Mouse (Mus musculus): ENCODE measurements around the gene Ppp1ca. TPM values are rescaled to one million over a fixed set of nuclear protein-coding genes. Genes with fewer than 3 reads are reported as not detected.

Gene Ppp1ca
- total and polyA plus RNA-seq, 2 experiments from 2014 or later, result 738 to 808 TPM

DNA sequence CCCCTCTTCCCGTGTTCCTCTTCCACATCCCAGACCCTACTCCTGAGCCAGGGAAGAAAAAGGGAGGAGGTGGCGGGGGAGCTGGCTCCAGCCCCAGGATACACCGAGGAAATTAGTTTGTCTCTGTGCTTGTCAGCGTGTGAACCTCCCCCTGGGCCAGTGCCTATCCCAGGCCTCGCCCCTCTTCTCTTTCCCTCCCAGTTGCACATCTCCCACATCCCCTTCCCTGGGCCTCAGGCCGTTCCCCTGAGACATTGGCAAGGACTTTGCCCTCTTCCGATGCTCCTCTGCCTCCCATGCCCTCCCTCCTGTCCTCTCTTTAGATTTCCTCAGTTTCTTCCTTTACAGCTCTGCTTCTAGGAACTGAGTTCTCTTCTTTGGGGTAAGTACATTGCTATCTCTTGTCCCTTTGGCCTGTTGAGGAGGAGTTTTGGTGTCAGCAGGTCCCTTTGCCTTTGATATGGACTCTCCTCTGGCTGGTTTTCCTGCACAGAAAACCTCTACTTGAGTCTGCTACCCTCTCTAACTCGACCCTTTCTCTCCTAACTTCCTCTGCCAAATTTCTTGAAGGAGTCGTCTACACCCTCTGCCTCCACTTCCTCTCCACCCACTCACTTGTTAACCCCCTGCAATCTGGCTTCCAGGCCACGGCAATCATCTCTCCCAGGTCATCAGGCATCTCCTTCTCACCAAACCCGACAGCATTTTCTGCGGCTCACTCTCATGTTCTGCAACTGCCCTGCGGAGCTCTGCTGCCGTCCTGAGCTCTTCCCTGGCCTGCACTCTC is 29.3 kb downstream of the Ppp1ca start:
- WGBS, result 32% methylated on average over 13 of the region's 14 CpGs
- 0 out of 2 replicates have a peak, but pooled peaks cover 8% of the 10 kb centered on the region for H3K27me3 ChIP-seq (ENCODE audit: control insufficient read depth, insufficient read depth, low read length)
- no peak overlapping the region for H3K9ac ChIP-seq (replicated peaks; ENCODE audit: low read depth, low read length)
- ATAC-seq (ENCODE audit: insufficient read depth, low read depth) (0 out of 2 replicates have a peak, but pooled peaks have one; percentile 7), DNase-seq (ENCODE audit: low spot score) (no peak)
- H3K4me1 ChIP-seq (ENCODE audit: control insufficient read depth, insufficient read depth), result peaks cover 14% of the 10 kb centered on the region
- no peaks in the 10 kb centered on the region for H3K36me3 ChIP-seq (replicated peaks; ENCODE audit: control insufficient read depth, insufficient read depth, low read length)
- H3K27ac ChIP-seq (ENCODE audit: low read depth), result no peak overlapping the region
- no peak overlapping the region for H3K4me3 ChIP-seq (ENCODE audit: low read depth, low read length)
- TF ChIP-seq EP300 (IDR thresholded peaks at IDR 0.05; ENCODE audit: low read depth) (no peak), CTCF (IDR thresholded peaks at IDR 0.05; ENCODE audit: low read depth) (no peak)
- H3K9me3 ChIP-seq (replicated peaks; ENCODE audit: control insufficient read depth, low read length), result no peaks in the 10 kb centered on the region
- peak overlapping the region; percentile 17 for H3K4me2 ChIP-seq (ENCODE audit: low read depth, low read length)

DNA sequence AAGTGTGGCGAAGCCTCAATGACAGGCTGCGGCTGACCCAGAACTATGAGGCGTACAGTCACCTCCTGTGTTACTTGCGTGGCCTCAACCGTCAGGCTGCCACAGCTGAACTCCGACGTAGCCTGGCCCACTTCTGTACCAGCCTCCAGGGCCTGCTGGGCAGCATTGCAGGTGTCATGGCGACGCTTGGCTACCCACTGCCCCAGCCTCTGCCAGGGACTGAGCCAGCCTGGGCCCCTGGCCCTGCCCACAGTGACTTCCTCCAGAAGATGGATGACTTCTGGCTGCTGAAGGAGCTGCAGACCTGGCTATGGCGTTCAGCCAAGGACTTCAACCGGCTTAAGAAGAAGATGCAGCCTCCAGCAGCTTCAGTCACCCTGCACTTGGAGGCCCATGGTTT is 30.3 kb downstream of the Ppp1ca start:
- H3K4me3 ChIP-seq (ENCODE audit: low read depth, low read length), result no peak overlapping the region
- TF ChIP-seq EP300 (IDR thresholded peaks at IDR 0.05; ENCODE audit: low read depth) (no peak), CTCF (IDR thresholded peaks at IDR 0.05; ENCODE audit: low read depth) (no peak)
- DNase-seq (ENCODE audit: low spot score), result no peak
- H3K4me2 ChIP-seq (ENCODE audit: low read depth, low read length), result no peak overlapping the region
- H3K9me3 ChIP-seq (replicated peaks; ENCODE audit: control insufficient read depth, low read length), result no peaks in the 10 kb centered on the region
- ATAC-seq (ENCODE audit: insufficient read depth, low read depth), result no peak
- no peaks in the 10 kb centered on the region for H3K36me3 ChIP-seq (replicated peaks; ENCODE audit: control insufficient read depth, insufficient read depth, low read length)
- H3K9ac ChIP-seq (replicated peaks; ENCODE audit: low read depth, low read length), result no peak overlapping the region
- no peaks in the 10 kb centered on the region for H3K27me3 ChIP-seq (ENCODE audit: control insufficient read depth, insufficient read depth, low read length)
- WGBS, result 67% methylated on average over 11 of the region's 11 CpGs
- H3K4me1 ChIP-seq (ENCODE audit: control insufficient read depth, insufficient read depth), result peaks cover 13% of the 10 kb centered on the region; the same call in 1 of the 2 replicates
- H3K27ac ChIP-seq (ENCODE audit: low read depth), result no peak overlapping the region

GRCm38 (mm10) chr19:4226779-4227178 is 34.9 kb downstream of the Ppp1ca start:
- H3K36me3 ChIP-seq (replicated peaks; ENCODE audit: control insufficient read depth, insufficient read depth, low read length), result no peaks in the 10 kb centered on the region
- DNase-seq (ENCODE audit: low spot score) (no peak), ATAC-seq (ENCODE audit: insufficient read depth, low read depth) (no peak)
- H3K27ac ChIP-seq (ENCODE audit: low read depth), result no peak overlapping the region
- H3K9ac ChIP-seq (replicated peaks; ENCODE audit: low read depth, low read length), result no peak overlapping the region
- H3K4me3 ChIP-seq (ENCODE audit: low read depth, low read length), result no peak overlapping the region
- no peaks in the 10 kb centered on the region for H3K9me3 ChIP-seq (replicated peaks; ENCODE audit: control insufficient read depth, low read length)
- WGBS, result 87% methylated on average over 7 of the region's 7 CpGs
- no peak overlapping the region for H3K4me2 ChIP-seq (ENCODE audit: low read depth, low read length)
- no peaks in the 10 kb centered on the region; the same call in 1 of the 2 replicates for H3K4me1 ChIP-seq (ENCODE audit: control insufficient read depth, insufficient read depth)
- H3K27me3 ChIP-seq (ENCODE audit: control insufficient read depth, insufficient read depth, low read length), result no peaks in the 10 kb centered on the region
- no peak for TF ChIP-seq CTCF (IDR thresholded peaks at IDR 0.05; ENCODE audit: low read depth)
- no peak for TF ChIP-seq EP300 (IDR thresholded peaks at IDR 0.05; ENCODE audit: low read depth)

DNA sequence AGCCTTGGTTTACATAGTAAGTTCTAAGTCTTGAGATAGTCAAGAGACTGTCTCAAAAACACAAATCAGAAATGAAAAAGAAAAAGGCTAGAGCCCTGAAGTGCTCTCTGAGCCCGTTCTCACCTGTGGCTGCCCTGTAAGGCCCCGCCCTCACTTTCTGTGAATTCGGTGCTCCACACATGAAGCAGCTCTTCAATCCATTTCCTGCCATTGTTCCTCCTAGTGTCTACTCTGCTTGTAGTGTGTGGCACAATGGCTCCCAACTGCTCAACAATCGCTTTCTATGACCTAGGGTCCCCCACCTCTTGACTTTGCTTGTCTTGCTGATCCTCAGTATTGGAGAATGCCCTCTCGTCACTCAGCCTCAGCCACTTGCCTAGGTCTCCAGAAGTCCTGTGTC is 35.6 kb downstream of the Ppp1ca start:
- ATAC-seq (ENCODE audit: insufficient read depth, low read depth), result no peak
- no peak overlapping the region for H3K27ac ChIP-seq (ENCODE audit: low read depth)

GRCm38 (mm10) chr19:4227894-4228678 is 36.2 kb downstream of the Ppp1ca start:
- Histone ChIP-seq H3K27me3 (ENCODE audit: control insufficient read depth, insufficient read depth, low read length) (no peaks in the 10 kb centered on the region), H3K4me1 (ENCODE audit: control insufficient read depth, insufficient read depth) (peaks cover 5% of the 10 kb centered on the region; the same call in 1 of the 2 replicates), H3K4me2 (ENCODE audit: low read depth, low read length) (no peak overlapping the region), H3K9me3 (replicated peaks; ENCODE audit: control insufficient read depth, low read length) (no peaks in the 10 kb centered on the region), H3K4me3 (ENCODE audit: low read depth, low read length) (no peak overlapping the region), H3K27ac (ENCODE audit: low read depth) (no peak overlapping the region), H3K36me3 (replicated peaks; ENCODE audit: control insufficient read depth, insufficient read depth, low read length) (no peaks in the 10 kb centered on the region), H3K9ac (replicated peaks; ENCODE audit: low read depth, low read length) (no peak overlapping the region)
- WGBS, result 13% methylated on average over 8 of the region's 8 CpGs
- ATAC-seq (ENCODE audit: insufficient read depth, low read depth) (peak; percentile 31), DNase-seq (ENCODE audit: low spot score) (peak; percentile 92)
- TF ChIP-seq EP300 (IDR thresholded peaks at IDR 0.05; ENCODE audit: low read depth), result no peak
- TF ChIP-seq CTCF (IDR thresholded peaks at IDR 0.05; ENCODE audit: low read depth), result peak; percentile 98

More for the DNA sequence above, 35.6 kb downstream of the Ppp1ca start:
- Histone ChIP-seq H3K9ac (replicated peaks; ENCODE audit: low read depth, low read length) (no peak overlapping the region), H3K36me3 (replicated peaks; ENCODE audit: control insufficient read depth, insufficient read depth, low read length) (no peaks in the 10 kb centered on the region), H3K9me3 (replicated peaks; ENCODE audit: control insufficient read depth, low read length) (no peaks in the 10 kb centered on the region), H3K27me3 (ENCODE audit: control insufficient read depth, insufficient read depth, low read length) (no peaks in the 10 kb centered on the region), H3K4me3 (ENCODE audit: low read depth, low read length) (no peak overlapping the region), H3K4me1 (ENCODE audit: control insufficient read depth, insufficient read depth) (peaks cover 2% of the 10 kb centered on the region; the same call in 1 of the 2 replicates), H3K4me2 (ENCODE audit: low read depth, low read length) (no peak overlapping the region)
- DNase-seq (ENCODE audit: low spot score), result no peak
- TF ChIP-seq CTCF (IDR thresholded peaks at IDR 0.05; ENCODE audit: low read depth) (no peak), EP300 (IDR thresholded peaks at IDR 0.05; ENCODE audit: low read depth) (no peak)
- WGBS, result 59% methylated on average over 5 of the region's 5 CpGs

Measured in heart, postnatal 0 days (tissue).